Mouse (Mus musculus) thymus, adult 2 months (tissue): ENCODE results near the gene Nptxr.

Experiments
- CTCF ChIP-seq: fragments of 200-500 bp; IDR thresholded peaks from 2 replicates; pipeline ENCODE4 v1.5.1; 2012; ENCODE audit warnings: mild to moderate bottlenecking, control low read depth, low read length, moderate library complexity, borderline replicate concordance; ENCODE audit not compliant: control insufficient read depth, poor library complexity, insufficient read depth; ENCODE audit errors: extremely low read depth
- POLR2A ChIP-seq: fragments of 200-500 bp; IDR thresholded peaks from 2 replicates; pipeline ENCODE4 v1.6.1; 2012; ENCODE audit warnings: mild to moderate bottlenecking, low read length, control low read depth, moderate library complexity; ENCODE audit not compliant: control insufficient read depth, poor library complexity, insufficient read depth; ENCODE audit errors: extremely low read depth

GRCm38 (mm10) chr15:79842985-79843384, 38.4 kb upstream of the Nptxr start:
- no peak for TF ChIP-seq CTCF
- TF ChIP-seq POLR2A, result no peak
